Mouse (Mus musculus): ENCODE measurements around the gene Fas.

Gene Fas

DNA sequence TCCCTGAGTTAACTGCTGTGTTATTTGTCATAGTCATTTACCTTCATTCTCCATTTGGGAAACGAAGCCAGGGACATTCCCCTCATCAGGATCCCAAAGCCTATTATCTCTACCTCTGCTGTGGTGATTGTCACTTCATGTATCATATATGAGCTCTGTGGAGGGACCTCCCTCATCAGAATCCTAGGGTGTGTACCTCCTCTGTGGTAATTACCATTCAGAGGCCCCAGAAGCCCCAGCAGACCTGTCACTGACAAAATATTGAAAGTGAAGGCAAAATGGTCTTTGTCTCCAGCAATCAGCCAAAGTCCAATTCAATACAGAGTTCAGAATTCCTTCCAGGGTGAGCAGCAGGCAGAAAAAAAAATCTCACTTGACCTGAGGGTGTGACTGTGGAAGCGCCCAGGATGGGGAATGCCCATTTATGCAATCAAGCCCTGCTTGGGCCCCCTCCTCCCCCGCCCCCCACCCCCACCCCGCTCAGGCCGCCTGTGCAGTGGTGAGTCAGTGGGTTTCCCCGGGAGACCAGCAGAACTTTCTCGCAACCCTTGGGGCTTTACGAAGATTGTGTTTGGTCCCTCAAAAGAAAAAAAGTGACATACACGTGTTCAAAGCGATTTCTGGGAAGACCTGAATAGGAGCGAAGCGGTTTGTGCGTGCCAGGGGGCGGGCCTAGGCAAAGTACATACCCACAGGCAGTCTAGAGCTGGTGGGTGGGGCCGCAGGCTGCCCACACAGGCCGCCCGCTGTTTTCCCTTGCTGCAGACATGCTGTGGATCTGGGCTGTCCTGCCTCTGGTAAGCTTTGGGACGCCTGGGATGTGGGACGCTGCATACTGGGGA, at the start of gene Fas:
TSS of gene Fas (plus strand) at position 719 of the 842 bp plus-strand sequence.
- DNase-seq (ENCODE audit: low spot score in 2 of 2): peak; percentile 70 to 82

GRCm38 (mm10) chr19:34241247-34241915, 49.1 kb upstream of the Fas start:
- DNase-seq (ENCODE audit: low spot score in 2 of 2): no peak

- no peak for DNase-seq (ENCODE audit: low spot score in 2 of 2)
Measured at GRCm38 (mm10) chr19:34242925-34243324, 47.5 kb upstream of the Fas start.

DNA sequence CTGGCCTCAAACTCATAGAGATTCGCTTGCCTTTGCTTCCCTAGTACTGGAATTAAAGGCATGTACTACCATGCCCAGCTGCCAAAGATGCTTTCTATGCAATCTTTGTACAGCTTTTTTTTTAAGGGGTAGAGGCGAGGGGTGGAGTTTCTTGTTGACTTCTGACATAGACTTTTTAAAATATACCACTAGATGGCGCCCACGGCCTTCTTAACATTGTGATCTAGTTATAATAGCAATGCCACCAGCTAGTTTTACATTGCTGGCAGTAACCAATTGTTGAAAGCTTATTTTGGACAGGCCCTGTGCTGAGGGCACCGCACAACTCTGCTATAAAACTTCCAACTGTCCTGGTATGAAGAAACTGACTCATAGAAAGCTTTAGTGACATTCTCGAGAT, 46.4 kb upstream of the Fas start:
- DNase-seq (ENCODE audit: low spot score in 2 of 2): peak; percentile 38 to 51

- DNase-seq (ENCODE audit: low spot score in 2 of 2): no peak
Measured at GRCm38 (mm10) chr19:34248558-34248957, 41.9 kb upstream of the Fas start.

- no peak for DNase-seq (ENCODE audit: low spot score in 2 of 2)
Measured at GRCm38 (mm10) chr19:34250621-34251020, 39.8 kb upstream of the Fas start.

- no peak for DNase-seq (ENCODE audit: low spot score in 2 of 2)
Measured at GRCm38 (mm10) chr19:34251900-34252299, 38.6 kb upstream of the Fas start.

GRCm38 (mm10) chr19:34252450-34252849, 38.0 kb upstream of the Fas start:
- no peak for DNase-seq (ENCODE audit: low spot score in 2 of 2)

- DNase-seq (ENCODE audit: low spot score in 2 of 2): no peak
Measured at GRCm38 (mm10) chr19:34254101-34254879, 36.2 kb upstream of the Fas start.

- no peak for DNase-seq (ENCODE audit: low spot score in 2 of 2)
Measured at GRCm38 (mm10) chr19:34254880-34255681, 35.4 kb upstream of the Fas start, which contains the start of gene Acta2. TSS of gene Acta2 (minus strand) at chr19:34255590.

DNA sequence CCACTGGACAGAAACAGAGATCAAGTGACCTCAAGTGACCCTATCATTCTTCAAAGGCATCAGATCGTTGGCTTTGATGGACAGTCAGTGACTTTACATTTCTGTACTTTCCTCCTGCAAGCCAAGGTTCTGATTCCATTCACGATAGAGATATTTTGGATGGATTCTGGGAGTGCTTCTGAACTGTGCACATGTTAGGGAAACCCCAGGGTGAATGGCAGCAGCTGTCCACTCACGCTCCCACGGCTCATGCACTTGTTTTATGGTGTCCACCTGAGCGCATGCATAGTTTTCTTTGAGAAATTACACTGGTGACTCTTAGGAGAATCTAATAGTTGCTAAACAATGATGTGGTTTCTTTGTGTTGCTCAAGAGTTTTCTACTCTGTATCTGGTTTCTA, 34.3 kb upstream of the Fas start:
- DNase-seq (ENCODE audit: low spot score in 2 of 2): no peak

- DNase-seq (ENCODE audit: low spot score in 2 of 2): no peak
Measured at GRCm38 (mm10) chr19:34256936-34257335, 33.5 kb upstream of the Fas start.

- DNase-seq (ENCODE audit: low spot score in 2 of 2): no peak
Measured at GRCm38 (mm10) chr19:34262273-34262974, 28.0 kb upstream of the Fas start.

DNA sequence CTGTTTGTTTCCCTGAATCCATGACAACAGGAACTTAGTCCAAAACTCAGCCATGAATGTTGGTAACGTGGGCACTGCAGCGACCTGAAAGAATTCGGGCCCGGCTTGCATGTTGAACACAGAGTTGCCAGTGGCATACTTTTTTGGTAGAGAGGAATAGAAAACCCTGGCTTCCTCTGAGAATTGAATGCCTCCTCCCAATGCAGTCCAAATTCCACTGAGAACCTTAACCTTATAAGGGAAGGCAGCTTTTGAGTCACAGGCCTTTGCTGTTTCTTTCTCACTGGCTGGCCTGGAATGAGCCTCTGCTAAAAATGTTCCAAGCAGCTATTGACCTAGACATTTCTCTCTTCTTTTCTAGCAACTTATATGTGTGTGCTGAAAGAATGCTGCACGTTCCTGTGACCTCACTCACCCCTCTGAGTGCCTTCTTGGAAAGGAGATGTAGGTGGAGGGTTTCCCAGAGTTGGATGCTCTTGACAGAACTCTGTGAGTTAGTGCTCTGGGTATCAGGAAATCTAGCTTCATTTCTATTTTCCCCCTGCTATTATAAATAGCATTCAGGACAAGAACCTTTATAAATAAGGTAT, 24.8 kb upstream of the Fas start:
- no peak for DNase-seq (ENCODE audit: low spot score in 2 of 2)

DNA sequence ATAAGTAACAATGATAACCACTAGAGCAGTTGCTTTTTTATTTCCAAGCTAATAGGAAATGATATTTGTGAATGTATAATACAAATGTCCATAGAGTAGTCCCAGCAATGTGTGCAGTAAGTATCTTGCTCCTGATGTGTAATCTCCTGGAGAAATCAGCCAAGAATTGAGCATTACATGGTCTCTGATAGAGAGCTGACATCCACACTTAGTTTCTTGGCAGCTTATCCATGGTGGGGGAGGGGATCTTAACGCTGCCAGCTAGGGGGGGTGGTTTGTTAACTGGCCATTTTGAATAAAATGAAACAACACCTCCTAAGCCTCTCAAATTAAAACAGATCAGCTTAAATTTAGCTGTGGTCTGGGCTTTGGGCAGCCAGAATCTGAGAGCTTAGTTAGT, 21.5 kb upstream of the Fas start:
- no peak for DNase-seq (ENCODE audit: low spot score in 2 of 2)

DNA sequence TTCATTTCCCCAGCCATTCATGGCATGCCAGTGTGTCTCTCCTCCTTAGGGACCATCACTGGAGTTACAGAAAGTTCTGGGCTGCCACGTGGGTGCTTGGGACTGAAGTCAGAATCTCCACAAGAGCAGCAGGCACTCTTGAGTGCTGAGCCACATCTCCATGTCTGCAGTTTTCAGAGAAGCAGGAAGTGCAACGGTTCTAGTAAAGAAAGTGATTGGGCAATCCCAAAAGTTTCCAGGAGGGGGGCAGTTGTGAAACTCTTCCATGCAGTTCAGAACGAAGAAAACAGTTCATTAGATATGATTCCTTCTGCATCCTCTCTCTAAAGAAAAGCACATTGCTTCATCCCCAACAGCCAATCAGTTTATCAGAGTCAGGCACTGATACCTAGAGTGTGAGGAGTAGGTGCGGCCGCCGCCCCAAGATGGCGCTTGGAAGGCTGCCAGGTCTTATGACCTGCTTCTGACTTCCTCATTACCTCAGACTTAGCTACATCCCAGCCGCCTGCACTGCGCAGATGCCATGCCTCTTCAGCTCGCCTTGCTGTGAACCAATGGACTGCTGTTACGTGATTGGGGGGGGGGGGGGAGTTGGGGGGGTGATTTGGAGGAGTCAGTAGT, 20.2 kb upstream of the Fas start:
- no peak for DNase-seq (ENCODE audit: low spot score in 2 of 2)

- DNase-seq (ENCODE audit: low spot score in 2 of 2): no peak
Measured at GRCm38 (mm10) chr19:34270824-34271464, 19.5 kb upstream of the Fas start.

DNA sequence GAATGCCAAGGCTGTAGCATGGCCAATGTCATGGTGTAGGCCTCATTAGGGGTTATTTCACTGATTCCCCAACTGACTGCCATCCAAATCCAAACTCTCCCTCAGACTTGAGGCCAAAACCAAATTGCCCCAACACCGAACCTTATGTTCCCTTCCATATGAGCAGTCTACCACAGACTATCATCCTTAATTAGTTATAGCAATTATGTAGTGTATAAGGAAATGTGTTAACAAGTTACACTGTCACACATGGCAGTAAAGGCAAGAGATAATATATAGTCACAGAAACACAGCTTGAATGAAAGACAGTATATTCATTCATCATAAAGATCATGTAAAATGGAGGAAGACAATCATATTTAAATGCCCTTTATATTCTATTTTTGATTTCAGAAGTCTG, 17.4 kb upstream of the Fas start:
- DNase-seq (ENCODE audit: low spot score in 2 of 2): no peak

GRCm38 (mm10) chr19:34278078-34278477, 12.4 kb upstream of the Fas start:
- DNase-seq (ENCODE audit: low spot score in 2 of 2): no peak

GRCm38 (mm10) chr19:34283614-34284013, 6.9 kb upstream of the Fas start:
- no peak for DNase-seq (ENCODE audit: low spot score in 2 of 2)
